Mouse (Mus musculus) urinary bladder, postnatal 25 days (tissue): ENCODE measurements at regions not wholly inside any gene's neighbourhood (a gene's known extent, or its start where the extent isn't known, plus 50 kb on each side); places are given as distances from the start of the nearest gene placed in this dataset.

Experiments
- DNase-seq: peaks from one replicate; pipeline ENCODE4 v3.0.0; 2022; ENCODE audit warnings: low spot score

DNA sequence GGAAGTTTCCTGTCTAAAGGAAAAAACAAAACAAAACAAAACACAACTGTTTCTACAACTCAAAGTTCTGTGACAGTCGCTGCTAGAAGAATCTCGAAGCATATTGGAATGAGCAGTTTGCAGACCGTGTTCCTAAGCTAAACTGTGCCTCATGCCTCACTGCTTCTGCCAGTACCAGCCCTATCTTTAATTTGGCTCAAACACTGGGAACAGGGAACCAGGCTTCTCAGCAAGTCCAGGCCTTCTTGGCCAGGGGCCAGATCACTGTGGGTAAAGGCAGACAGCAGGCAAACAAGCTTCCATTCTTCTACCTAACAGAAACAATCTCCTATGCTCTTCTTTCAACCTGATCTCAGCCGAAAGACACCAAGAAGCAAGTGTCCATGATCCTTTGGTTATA is 56.5 kb downstream of the Tmsb4x start:
- DNase-seq, result peak; percentile 19

DNA sequence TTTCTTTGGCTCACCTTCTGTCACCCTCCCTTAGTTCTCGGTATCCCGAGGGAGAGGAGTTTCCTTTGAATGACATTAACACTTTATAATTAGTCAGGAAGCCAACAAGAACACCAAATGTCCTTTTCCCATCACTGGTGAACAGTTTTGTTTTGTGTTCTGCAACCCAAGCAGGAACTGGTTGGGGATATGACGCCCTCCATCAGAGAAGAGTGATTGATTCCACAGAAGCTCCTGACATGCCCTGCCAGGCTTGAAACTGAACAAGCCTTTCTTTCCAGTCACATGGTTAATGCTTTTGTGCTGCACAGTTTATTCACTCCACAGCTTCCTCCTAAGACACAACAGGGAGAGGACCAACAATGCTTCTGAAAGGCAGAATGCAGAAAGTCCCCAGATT is 57.8 kb downstream of the Tmsb4x start:
- DNase-seq, result no peak

DNA sequence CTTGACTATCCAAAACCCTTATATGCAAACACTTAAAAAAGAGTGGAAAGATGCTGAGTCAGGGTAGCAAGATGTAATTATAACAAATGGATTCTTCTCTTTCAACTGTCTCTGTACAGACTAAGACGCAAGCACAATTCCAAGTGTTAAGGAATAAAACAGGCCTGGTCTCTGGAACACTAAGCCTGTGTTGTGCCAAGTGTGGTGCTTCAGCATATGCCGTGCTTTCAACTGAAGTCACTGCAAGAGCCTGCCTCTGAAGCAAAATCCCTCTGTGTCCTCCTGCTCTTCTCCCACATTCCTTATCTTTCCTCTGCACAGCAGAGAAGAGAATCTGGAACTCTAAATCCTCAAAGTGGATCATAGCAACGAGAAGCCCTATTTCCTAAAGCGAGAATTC is 59.7 kb downstream of the Tmsb4x start:
- no peak for DNase-seq

DNA sequence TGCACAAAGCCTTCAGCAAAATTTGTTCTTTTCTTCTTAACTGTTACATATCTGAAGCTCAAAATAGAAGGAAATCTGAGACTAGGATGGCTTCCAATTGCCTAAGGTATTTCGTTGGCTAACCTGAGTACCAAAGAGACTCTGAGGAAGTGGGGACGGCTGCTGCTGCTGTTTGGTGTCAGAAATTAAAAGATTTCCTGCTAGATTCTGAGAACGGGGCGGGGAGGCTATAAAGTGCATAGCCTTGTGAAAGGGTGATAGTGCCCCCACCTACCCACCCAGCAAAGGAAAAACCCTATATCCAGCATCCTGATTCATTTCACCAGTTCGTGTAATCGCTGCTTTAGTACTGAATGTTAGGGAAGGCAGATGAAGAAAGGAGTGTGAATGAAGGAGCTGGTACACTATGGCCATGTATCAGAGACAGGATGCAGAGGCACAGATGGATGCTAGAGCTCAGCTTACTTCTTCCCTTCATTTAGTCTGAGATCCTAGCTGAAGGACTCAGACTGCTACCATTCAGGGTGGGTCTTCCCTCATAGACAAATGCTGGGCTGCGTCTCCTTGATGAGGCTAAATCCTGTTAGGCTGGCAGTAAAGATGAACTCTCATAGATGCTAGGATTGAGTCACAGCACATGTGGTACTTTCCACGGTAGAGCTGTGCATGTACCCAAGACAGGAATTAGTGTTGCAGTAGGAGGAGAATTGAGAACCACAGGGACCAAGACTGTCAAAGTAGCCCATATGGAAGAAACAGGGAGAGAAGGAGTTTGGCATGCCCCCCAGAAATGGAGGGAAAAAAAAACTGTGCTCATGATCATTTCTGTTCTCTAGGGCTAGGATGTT is 62.4 kb downstream of the Tmsb4x start:
- no peak for DNase-seq

DNA sequence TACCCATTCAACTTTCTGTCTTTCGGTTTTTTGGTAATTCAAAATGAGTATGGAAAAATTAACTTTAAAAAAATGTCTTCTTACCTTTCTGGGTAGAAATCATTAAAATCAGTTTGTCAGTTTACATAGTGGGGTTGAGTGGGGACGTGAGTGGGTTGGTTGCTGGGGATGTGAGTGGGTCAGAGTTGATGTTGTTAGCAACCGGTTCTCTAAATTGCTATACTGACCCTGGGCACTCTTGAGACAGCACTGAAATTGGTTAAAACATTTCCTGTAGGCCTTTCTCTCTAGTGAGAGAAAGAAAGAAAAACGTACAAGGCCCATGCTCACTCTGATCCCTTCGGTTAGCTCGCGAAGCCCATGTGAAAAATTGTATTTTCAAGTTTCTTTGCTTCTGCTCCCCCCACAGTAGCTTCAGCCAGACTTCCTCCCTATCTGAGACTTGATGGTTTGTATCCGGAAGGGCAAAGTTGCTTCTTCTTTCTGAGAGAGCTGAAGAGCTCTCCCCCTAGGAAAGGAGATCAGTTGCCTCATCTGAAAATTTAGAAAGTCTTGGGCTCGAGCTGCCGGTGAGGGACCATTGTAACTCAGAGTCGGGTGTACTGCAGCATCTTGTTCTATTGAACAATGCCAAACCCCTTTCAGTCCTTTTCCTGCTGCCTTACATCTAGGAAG is 63.5 kb downstream of the Tmsb4x start:
- no peak for DNase-seq

DNA sequence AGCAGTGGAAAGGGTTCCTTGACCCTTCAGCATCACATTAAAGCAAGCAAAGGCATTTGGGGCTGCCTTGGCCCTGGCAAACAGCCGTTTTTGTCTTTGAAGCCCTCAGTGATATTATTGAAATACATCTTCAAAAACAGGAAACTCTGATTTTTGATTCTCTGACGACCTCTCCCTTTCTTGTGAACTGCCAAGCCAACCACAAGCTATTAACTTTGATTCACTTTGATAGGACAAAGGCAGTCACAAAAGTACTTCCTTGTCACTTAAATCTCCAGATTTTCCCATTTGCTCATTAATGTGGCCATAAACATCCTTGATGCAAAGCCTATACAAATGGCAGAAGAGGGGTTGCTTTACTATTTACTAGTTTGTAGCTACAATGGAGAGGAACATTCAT is 70.0 kb downstream of the Tmsb4x start:
- no peak for DNase-seq

DNA sequence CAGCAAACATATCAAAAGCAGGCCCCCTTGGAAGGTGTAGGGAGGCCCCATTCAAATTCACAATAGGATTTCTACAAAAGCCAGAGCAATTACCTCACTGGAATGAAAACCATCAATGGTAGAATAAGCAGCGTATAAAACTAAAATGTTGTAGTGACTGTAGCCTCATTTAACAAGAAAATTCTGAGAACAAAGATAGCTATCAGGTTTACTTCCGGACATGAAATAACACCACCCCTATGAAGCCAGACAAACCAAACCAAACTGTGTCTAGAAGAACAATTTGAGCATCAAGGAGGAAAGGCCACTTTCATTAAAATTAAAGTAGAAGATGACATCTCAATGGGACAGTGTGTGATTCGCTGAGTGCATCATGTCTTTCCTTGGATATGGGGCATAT is 74.9 kb downstream of the Tmsb4x start:
- DNase-seq, result no peak

DNA sequence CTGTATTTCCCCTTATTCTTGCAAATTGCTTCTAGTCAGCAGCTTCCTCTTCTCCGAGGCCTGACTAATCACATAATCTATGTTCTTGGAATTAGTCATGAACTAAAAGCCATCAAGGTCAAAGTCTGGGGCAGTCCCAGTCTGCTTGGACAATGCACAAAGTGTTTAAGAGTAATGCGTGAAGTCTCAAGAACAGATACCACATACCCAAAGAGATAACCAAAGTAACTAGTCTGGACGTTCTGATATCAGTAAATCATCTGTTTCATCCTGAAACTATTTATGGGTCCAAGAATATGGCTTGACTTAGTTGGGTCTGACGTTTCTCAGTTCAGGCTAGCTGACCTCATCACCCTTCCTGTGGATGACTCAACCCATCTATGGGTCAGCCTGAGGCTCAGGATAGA is 76.1 kb downstream of the Tmsb4x start:
- DNase-seq, result no peak

DNA sequence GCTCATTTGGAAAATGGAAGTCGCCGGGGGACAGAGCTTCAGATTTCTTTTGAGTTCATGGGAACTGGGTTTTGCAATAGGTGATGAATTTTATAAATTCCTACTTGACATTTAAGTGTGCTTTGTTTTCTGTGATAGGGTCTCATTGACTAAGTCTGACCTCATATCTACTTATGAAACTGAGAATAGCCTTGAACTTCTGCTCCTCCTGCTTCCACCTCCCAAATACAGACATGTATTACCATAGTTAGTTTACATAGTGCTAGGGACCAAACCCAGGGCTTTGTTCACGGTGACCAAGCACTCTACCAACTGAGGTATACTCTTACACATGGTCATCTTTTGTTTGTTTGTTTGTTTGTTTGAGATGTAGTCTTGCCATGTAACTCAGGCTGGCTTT is 77.8 kb downstream of the Tmsb4x start:
- DNase-seq, result no peak

DNA sequence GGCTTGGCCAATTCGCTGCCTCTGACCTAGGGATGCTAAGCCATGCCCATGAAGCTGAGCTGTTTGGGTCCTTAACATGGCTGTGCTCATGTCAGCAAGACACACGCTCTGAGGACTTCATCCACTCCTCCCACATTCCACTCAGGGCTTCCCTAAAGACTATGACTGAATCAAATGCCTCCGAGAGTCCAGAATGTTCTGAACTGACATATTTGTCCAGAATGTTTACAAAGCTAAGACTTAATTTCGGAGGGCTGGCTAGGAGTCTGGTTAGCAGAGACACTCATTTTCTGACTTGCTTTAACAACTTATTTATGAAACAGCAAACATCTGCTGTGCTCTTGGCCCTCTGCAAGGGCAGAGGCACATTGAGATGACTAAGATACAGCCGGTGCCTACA is 78.5 kb downstream of the Tmsb4x start:
- DNase-seq, result no peak

DNA sequence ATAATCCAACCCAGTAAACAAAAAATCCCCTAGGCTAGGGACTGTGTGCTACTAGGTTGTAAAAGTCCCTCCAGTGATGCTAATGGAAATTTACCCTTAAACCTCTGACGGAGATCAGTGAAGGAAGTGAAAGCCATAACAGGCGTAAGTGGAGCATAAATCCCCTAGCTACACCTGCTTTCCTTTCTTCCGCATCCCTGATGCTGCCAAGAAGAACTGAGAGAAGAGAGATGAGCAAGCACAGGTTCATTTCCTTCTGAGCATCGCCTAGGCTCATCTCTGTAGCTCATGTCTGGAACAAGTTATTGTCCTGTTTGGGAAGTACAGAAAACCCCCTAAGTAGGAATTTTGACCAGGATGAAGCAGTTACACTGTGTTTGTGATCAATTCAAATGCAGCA is 89.8 kb downstream of the Tmsb4x start:
- no peak for DNase-seq

DNA sequence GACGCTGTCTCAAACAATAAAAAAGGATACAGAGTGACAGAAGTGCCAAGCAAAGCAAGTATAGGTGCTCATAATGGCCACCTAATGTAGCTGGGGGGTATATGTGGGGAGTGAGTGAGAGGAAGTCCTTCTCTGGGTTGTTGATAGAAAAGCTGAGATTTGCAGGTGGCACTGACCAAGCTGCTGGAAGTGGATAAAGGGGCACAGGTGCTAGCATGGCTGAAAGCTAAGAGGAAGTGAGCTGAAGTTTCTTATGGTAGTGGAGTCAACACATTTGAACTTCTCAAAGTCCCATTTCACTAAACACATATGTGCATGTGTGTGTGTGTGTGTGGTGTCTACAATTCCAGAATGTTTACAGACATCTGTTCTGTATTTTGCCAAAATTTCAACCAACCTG is 94.0 kb downstream of the Tmsb4x start:
- DNase-seq, result no peak

DNA sequence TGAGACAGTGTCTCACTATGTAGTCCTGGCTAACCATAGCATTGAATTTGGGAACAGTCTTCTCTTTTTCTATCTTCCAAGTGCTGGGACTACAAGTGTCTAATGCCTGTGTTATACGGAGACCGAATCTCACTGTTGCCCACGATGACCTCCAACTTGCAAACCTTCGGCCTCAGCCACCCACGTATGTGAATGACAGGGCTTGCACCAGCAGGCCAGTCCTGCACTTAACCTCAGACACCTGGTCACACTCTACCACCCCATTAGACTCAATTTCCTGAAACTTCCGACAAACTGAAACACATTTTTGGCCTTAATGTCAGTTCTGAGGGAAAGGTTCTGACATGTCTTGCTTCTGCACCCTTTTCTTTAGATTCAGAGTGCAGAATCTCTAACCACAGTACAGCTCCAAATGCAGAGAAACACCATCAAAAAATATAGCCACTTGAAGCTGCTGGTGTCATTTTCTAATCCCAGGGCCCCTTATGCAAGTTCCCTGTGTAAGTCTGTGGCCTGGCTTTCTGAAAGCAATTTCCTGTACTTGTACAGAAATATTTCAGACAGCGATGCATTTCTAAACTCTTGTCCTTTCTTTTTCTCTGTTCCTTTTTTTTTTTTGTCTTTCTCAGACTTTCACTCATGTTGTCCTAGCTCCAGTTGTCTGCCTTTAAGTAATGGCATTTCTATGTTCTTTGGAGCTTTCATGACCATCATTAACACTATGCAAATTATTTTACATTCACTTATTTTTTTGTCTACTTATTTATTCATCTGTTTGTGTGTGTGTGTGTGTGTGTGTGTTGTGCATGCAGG is 97.8 kb downstream of the Tmsb4x start:
- no peak for DNase-seq

DNA sequence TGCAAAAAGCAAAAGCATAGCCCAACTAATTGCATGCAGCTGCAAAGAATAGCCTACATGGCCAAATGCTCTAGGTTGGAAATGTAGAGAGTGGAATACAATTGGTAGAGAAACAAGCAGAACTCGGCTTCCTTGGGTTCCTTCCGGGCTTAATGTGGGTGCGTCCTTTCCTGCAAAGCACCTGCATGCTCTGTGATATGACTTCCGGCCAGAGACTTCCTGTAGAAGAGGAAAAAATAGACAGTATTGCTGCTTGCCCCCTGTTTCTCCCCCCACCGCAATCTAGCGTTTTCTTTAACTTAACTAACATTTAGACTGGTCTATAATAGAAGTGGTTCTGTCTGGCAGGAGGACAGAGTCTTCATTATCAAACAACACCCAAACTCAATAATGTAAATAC is 100.8 kb downstream of the Tmsb4x start:
- no peak for DNase-seq

DNA sequence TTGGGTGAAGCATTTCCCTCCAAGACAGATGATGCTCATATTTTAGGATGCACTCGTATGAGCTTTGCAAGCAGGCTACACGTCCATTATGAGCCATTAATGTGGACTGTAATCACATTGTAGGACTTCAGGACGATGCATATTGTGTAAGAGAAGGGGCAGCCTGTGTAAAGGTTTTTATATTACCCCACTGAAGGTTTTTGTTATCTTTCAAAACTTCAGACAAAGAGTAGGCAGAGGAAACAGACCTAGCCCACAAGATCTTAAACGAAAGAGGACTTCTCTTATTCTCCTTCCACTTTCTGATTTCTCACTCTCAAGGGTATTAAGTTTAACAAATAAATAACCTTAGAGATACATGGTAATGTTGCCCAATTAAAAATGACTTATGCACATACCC is 101.6 kb downstream of the Tmsb4x start:
- DNase-seq, result no peak

DNA sequence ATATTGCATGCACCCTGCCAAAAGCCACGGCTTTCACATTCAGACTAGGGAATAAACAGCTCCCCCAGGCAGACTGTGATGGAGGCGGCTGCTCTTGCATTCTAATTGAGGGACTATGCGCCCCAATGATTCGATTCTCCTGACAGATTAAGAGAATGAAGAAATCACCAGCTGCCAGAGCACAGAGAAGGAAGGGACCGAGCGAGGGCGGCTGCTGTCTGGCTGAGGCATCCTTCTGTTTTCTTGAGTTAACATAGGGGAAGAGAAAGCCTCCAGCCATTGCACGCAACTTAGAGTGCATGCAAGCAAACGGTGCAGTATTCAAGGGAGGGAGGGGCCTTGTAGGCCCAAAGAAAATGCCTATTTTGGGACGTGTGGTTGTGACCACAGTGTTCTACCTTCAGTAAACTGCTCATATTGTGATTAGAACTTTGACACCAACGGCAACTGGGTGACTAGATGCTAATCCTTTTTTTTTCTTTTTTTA is 103.1 kb downstream of the Tmsb4x start:
- no peak for DNase-seq

DNA sequence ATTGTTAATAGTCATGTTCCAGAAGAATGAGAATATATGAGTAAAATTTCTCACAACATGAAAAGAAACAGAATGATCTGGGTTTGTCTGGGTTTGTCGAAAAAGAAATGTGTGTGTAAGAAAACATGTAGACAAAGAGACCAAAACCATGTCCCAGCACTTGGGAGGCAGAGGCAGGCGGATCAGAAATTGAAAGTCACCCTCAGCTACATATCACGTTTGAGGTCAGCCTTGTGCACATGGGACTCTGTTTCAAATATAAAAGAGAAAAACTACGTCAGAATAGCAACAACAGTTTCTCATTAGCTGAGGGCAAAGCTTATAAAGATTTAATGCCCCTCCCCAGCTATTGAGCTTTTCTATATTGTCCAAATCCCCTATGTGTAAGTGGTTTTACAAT is 103.8 kb downstream of the Tmsb4x start:
- no peak for DNase-seq

DNA sequence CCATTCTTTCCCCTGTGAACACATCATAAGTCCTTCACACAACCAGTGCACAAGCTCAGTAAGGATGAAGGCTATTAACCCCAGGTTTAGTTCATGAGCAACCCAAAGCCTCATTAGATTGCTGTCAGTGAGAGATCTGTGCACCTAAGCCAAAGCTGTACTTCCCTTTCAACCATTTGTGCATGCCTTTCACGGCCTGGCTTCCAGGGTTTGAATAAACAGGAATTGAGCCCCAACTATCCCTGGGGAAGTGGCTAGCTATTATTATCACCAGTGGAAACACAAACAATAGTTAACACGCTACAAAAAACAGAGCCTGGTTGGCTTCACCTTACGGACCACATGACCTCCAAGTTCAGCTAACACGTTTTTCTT is 104.9 kb downstream of the Tmsb4x start:
- no peak for DNase-seq

DNA sequence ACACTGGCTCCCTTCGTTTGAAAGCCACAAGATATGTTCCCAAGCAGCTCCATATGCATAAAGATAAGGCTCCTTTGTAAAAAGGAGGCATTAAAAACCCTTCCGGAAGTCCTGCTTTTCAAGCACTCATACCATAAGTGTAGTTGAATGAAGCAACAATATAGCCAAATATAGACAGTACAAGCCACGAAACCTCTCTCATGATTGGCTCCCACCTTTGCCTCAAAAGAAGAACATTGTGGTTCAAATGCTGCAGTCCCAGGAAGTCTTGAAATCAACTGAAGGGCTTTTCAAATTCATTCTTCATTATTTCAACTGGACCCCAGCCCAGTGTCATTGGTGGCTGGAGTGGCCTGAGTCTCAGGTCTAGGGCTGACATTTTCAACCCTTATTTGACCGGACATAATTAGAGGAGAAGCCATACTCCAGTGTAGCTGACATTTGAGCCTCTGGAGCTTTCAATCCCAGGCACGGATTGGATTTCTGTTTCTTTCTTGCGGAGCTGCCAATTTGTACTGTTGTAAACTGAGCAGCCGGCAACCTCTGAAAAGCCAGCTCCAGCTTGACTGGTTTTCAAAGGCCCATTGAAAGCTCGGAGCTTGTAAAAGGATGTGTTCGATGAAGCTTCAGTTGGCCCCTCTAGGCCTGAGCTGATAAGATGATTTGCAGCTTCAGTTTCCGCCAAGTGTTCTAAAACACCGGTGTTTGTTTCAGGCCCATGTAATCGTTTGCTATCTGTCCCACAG is 105.4 kb downstream of the Tmsb4x start:
- DNase-seq, result no peak

DNA sequence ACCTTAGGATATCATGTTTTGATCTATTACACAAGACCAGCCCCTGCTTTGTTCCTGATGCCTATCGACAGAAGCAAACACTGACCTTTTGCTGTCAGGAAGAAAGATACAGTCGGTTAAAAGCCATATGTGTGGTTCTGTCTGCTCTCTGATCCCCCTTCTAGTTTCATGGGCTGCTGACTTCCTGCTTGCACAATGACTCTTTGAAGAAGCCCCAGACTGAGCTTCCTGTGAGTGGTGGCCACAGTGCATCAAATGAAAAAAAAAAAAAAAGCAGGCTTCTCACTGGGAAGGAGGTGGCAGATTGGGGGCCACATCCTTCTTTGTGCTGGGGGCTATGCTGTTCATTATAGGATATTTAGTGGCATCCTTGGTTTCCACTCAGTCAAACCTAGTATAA is 107.2 kb downstream of the Tmsb4x start:
- no peak for DNase-seq

DNA sequence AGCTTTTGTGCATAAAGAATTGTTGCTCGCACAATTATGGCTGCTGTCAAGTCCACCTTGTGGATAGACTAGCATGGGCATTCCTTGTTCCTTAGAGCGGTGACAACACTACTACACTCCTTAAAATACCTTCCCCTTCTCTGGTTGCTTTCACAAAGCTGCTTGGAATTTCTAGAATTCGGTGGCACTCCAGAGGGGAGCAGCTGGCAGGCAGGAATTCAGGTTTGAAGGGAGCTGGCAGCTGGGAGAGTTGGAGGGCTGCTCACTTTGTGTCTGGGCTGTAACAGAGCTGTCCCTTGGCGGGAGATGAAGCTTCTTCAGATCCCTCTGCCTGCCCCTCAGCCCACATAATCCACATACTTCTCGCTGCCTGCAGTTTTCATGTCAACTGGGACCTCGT is 109.7 kb downstream of the Tmsb4x start:
- no peak for DNase-seq

DNA sequence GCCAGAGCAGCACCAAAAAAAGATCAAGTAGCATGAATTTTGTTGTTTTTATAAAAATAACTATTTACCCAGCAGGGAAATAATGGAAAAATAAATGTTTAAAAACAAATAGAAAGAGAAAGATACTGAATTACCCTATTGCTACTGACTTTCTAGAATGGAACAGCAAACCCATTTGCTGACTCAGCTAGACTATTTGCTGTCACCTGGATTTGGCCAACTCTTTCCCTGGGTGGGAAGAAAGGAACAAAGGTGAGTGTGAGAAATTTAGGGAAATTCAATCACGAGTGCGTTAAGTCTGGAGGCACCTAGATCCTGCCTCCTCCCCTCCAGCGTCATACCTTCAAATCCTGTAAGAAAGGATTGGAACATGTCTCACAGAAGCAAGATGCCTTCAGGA is 110.2 kb downstream of the Tmsb4x start:
- DNase-seq, result no peak
